Mouse (Mus musculus) frontal cortex, adult 2 months (tissue): ENCODE results near the gene Thbs4. TPM values are rescaled to one million over a fixed set of nuclear protein-coding genes. Genes with fewer than 3 reads are reported as not detected.

ENCODE experiments used
- DNase-seq, 2 experiments: peaks; one replicate each; pipeline ENCODE4 v3.0.0; 2022; ENCODE audit warnings: low spot score in 1 of 2; ENCODE audit errors: extremely low spot score in 1 of 2
- polyA plus RNA-seq: library from polyadenylated mRNA; depleted of rRNA; stranded (reverse); fragments of >200 nt; gene quantifications from 2 replicates; pipeline ENCODE4 v1.2.3, GENCODE M21; 2012

Thbs4 gene
- polyA plus RNA-seq, 1 experiment: 2.5 TPM

DNA sequence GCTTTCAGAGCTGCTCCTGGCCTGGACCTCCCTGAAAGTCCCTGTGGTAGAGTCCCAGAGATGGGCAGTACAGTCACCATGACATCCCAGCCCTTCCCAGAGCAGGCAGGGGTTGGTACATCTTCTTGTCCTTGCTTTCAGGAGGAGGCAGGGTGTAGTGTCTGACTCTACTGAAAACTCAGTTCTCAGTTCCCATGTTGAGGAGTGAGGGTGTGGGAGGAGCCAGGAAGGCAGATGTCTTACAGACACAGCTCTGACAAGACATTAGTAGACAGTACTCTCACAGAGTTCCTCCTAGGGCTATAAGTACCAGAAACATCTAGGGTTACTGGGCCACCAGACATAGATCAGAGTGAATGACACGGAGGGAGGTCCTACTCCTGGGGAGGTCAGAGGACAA is 32.3 kb downstream of the Thbs4 start:
- no peak for DNase-seq

DNA sequence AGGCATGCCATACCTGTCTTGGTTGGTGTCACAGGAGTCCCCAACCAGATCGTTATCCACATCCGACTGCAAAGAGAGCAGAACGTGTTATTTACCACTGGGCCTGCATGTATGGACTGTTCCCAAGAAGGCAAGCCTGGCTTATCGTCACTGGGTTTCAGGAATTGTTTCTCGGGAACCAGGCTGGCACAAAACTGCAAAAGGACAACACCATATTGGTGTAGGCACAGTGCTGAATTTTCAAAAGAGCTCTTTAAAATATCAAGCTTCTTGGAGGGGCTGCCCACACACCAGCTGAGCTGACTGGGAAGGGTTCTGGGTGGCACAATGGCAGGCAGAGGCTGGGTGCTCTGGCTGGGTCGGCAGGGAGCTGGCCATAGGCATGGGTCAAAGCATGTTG is 34.1 kb downstream of the Thbs4 start:
- DNase-seq: peak; percentile 45 to 64

DNA sequence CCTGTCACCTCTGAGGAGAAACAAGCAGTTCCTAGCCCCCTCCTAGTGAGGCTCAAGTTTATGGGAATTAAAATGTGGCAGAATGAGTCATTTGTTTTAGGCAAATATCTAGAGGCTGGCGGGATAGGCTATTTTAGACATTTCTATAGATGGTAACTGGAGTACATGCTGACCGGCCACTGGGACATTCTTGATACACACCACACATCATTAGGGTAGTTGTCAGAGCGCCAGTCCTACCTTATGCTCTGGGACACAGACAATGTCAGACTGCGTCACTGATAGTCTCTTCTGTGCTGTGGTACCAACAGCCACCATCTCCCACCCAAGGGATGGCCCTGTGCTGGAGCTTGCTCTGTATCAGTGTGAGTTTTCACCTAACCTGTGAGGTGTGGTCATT is 35.5 kb downstream of the Thbs4 start:
- DNase-seq: no peak

DNA sequence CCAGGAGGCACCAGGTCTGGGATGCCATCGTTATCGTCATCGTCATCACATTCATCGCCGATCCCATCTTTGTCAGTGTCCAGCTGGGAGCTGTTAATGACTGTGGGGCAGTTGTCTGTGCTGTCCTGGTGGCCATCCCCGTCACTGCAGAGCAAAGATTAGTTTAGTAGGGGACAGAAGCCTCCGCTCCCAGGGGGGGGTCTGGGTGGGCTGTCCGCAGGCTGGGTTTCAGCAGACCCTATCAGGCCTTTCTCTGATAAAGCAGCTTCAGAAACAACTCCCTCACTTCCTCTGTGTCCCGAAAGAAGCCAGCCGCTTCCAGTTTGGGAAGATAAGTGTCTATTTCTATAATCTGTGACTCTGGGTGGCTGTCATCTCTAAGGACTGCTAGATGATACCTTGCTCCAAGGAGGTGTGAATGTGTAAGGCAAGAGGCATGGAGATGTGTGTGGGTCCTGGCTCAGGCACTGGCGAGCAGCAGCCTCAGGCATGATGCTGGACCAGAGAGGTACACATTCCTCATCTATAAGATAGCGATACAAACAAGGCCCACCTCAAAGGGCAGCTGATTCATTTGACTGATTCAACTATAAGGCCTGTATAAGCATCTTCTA is 36.5 kb downstream of the Thbs4 start:
- no peak for DNase-seq

DNA sequence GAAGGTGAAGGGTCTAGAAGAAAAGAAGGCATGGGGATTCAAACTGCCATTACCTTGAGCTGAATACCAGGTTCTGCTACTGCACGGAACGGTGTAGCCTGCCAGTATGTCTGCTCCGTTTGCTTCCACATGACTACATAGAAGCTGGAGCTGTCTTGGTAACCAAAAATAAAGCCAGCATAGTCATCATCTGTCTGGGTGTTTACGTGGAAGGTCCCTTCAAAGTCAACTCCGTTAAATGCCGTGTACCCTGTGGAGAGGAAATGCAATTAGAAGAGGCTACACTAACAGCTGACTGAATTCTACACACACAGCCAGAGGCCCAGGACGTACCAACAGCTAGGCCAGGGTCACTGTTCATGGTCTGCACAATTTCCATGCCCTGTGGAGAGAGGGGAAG is 39.6 kb downstream of the Thbs4 start:
- no peak for DNase-seq

DNA sequence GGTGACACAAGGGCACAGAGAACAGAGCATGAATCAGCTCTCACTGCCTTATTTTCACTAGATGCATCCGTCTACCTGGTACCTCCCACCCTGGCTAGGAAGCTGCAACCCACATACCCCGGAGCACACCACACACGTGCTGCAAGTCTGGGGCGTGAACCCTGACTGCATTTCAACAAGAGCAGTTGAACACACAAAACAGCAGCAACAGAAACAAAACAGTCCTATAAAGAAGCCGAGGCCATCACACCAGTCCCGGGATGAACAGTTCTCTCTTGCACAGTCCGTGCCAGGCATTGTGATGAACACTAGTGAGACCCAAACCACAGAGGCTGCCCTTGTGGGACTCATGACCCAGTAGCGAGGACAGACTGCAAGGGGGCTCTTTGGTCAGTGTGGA is 40.9 kb downstream of the Thbs4 start:
- no peak for DNase-seq

DNA sequence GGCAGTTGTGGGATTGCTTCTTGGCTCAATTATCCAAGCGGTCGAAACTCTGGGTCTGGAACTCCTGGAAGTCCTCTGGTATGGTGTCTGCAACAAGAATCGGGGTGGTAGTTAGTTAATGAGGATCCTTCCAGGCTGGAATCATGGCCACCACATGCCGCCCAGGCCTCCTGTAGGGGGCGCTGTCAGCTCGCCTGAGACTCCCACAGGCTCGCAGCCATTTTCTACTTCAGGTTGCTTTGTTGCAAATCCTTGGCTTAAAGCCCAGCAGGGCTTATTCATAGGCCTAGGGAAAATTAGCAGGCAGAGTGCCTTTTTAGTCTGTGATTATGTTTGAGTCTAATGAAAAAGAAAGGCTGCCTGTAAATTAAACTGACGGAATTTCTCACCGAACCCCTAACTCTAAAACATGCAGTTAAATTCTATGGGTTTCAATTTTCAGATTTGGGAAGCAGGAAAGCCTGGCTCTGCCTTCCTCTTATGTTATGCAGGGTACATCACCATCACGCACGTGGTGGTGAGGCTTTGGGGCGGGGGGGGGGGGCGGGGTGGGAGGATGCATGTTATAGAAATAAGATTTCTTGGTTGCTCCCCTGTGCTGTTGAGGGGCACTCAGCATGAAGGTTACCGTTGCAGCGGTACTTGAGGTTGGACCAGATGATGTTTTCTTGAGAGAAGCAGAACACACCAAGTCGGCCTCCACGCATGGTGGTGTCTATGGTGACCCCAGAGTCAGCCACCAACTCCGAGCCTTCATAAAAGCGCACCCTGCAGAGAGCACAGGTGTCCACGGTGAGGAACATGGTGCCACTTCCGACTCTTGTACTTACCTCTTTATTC is 42.7 kb downstream of the Thbs4 start:
- DNase-seq: peak; percentile 93 to 98

DNA sequence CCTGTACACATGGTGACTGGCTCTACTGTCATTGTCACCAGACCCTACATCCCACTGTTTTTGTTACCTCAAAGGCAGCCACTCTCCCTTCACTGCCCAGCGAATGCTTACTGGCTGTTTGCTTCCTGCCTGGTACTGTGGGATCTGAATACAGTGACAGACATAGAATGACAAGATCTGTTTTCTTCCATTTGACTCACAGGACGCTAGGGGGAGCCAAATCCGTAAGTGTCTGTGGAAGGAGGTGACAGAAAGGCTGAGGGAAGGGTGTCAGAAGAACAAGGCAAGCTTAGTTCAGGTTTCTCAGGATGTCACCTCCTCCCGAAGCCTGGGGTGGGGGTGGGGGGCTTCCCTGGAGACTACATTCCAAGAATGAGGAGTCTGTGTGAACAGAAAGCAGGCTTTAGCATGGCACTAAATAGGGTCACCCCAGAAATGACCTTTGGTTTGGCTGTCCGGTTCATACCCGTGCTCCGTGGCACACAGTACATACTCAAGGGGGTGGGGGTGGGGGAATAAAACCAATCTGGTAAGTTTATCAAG is 43.6 kb downstream of the Thbs4 start:
- DNase-seq: peak in 1 of 2 experiments; percentile 87

DNA sequence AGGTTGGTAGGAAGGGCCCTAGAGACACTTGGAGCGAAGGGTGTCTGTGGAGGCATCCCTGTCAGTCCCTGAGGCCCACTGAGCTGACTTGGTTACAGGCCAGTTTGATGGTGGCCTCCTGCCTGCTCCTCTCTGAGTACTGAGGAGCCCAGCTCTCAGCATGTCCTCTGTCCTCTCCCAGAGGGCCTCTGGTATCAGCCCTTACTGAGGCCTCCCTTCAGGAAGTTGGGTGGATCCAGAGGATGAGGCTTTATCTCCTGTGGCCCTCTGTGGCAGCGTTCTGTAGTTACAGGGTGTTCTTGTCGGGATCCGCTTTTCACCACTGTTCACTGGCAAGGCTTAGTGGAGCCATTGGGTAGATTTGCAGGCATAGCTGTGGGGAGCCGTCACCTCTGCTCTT is 51.3 kb downstream of the Thbs4 start:
- no peak for DNase-seq

DNA sequence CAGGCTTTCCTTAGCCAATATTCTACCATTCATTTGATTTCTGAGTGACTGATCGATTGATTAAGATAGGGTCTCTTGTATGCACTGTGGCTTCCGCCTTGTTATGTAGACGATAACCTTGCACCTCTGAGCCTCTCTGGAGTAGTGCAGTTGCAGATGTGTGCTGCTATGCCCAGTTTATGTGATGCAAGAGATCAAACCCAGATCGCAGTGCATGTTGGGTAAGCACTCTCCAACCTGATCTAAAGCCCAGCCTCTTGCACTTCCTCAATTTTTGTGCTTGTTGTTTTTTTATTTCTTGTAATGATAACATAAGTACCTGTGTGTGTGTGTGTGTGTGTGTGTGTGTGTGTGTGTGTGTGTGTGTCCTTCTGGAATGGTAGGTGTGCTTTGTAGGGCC is 51.7 kb downstream of the Thbs4 start:
- no peak for DNase-seq

DNA sequence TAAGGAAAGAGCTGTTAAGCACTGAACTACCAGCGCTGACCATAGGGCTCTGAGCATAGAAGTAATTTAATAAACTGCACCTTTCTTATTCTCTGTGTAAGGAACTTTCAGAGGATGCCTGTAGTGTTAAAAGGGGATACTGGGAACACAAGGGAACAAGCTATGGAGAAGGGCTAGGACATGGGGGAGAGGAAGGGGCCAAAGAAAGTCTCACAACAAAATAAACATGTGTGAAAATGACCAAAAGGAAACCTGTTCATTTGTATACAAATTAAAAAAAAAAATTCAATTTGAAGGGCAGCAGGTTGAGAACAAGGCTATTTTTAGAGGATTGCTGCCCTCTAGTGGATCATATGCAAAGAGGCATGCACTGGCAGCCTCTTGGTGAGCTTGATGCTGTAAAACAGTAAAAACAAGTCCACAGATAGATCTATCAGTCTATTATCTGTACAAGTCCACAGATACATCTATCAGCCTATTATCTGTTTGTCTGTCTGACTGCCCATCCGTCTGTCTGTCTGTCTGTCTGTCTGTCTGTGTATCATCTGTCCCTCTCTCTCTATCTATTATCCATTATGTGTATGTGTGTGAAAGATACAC is 53.8 kb downstream of the Thbs4 start:
- peak in 1 of 2 experiments; percentile 78 for DNase-seq

DNA sequence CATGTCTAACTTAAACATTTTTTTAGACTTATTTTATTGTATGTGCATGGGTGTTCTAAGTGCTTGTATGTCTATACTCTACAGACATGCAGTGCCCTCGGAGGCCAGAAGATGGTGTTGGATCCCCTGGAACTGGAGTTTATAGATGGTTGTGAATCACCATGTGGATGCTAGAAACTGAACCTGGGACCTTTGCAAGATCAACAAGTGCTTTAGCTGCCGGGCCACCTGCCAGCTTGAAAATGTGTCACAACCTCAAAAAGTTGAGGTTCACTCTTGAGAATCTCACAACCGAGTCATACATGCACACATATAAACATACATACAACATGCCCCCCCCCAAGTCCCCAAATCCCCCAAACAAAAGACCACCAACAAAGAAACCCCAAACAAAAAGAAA is 54.8 kb downstream of the Thbs4 start:
- DNase-seq: no peak

DNA sequence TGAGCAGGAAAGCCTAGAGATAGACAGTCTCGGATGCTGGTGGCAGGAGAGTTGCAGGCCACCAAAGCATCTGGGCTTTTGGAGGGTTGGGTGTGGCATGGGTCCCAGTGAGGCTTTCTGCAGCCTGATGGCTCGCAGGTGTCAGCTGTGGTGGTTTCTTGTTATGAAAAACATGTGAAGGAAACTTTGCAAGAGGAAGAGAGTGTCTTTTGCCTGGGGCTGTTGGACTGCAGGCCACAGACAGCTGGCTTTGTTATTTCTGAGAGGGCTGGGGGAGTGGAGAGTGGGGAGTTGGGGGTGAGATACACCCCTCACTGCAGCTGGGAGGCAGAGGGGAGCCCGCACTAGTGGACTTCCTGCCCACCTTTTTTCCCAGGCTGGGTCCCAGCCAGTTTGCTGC is 55.8 kb downstream of the Thbs4 start:
- DNase-seq: no peak

DNA sequence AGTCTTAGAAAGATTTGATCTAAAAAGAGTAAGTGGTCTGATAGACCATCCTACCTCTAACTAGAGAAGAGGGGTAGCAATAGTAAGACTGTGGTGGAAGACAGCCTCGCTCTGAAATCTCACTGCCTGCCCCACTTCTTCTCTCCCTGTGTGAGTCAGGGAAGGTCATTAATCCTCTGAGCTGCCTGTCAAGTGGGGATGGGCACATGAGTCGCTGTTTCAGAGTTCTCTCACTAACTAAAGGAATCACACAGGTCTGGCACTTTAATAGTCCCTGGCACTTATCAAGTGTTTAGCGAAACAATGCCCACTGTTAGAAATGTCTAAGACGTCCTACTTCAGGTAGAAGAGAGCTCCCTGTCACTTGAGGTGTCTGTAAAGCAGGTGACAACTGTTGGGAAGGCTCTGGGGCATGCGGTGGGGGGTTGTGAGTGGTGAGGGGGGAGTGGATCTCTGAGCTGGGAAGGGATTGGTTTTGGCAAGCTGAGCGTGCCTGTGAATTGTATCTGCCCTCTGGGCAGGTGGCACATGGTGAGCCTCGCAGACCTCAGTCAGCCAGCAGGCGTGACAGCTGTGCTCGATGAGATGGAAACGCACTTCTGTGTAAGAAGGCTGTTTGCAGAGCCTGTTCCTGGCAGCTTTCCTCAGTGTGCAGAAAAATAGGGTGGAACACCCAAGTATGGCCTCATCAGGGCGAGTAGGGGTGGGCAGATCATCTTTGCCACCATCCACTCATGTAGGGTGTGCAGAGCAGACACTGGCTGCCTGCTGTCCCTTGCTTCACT is 57.9 kb downstream of the Thbs4 start:
- no peak for DNase-seq

DNA sequence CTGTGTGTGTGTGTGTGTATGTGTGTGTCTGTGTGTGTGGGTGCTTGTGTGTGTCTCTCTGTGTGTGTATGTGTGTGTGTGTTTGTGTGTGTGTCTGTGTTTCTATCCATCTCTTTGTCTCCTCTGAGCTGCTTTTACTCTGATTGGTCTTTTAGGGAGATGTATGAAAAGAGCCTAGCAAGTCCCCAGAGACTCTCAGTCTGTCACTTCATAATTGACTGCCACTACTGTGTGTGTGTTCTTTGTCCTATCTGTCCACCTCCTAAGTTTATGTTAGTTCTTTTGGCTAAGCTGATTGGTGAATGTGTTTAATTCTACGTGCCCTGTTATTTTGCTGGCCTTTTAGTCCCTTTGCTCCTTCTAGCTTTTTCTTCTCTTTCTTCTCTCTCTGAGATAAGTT is 58.9 kb downstream of the Thbs4 start:
- no peak for DNase-seq

DNA sequence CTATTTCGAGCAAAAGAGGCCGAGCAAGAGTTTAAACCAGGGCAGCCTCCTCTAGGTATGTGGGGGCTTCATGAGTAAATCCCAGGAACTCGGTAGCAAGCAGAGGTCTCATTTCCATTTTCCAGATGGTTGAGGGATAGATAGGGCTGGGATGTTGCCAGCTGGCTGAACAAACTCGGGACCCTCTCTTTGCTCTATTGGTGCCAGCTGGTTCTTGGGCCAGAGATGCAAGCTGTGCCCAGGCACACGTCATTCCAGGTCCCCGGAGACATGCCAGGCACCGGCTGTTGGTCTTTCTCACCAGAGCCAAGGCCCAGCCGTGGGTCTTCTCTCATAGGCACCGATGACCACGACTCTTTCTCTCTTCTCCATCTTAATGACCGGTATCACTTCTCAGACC is 60.9 kb downstream of the Thbs4 start:
- no peak for DNase-seq

DNA sequence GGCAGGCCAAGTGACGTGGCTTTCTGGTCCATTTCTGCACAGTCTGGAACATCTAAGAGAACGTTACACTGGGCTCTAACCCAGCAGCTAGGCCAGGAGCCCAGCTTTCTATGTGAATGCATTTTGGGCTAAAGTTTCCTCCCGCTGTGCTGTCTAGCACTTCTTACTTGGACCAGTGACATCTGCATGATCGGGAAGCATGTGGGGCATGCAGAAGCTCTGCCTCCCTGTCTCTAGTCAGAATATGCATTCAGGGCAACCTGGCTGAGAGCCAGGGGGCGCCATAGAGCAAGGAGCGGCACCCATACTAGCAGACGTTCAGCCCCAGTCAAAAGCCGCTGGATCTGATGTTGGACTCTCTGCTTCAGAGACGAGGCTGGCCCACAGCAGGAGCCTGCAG is 61.4 kb downstream of the Thbs4 start:
- DNase-seq: peak in 1 of 2 experiments; percentile 48

DNA sequence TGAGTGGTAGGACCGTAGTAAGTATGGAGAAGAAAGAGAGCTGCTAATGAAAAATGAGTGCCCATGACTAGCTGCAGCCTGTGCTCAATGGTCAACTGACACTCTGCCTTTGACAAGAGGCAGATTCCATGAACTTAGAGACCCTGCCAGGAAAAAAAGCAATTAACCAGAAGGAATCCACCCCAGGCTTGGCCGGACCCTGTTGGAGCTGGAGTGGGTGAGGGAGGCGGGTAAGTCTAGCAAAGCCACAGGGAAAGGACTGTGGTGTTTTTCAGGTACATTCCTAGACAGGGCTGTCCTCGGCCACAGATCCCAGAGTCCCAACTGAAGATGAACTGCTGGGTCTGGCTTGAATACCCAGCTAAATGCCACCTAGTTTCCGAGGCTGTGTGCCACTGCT is 61.8 kb downstream of the Thbs4 start:
- no peak for DNase-seq

DNA sequence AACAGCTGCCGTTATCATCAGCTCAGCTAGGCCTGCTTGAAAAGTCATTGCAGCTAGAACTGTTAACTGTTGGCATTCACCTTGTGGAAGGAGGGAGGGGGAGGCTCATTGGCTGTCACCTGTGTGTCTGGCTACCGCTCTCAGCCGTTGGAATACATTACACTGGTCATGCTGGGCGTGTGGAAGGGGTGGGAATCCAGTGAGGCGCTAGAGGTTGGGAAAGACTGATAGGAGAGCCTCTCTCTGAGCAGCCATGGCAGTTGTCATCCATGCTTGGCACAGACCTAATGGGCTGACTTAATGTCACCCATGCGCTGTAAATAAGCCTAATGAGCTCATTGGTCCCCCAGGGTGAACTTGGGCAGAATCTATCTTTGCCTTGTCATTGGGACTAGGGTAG is 62.8 kb downstream of the Thbs4 start:
- DNase-seq: no peak

DNA sequence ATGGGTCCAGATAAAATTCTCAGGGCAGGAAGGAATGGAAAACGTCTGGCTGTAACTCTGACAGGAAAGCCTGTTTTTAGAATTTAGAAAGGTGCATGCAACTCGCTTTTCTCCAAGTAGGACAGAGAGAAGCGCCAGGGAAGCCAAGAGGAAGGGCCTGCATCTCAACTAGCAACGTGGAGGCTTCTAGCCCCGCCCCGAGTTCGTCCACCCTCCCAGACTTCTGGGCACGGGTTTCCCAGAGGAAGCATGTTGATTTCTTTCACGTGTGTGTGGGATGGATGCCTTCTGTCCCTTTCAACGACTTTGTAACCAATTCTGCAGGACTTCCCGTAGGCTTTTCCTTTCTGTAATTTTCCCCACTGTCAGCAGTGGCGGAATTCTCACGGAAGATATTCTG is 64.8 kb downstream of the Thbs4 start:
- DNase-seq: peak in 1 of 2 experiments; percentile 45

DNA sequence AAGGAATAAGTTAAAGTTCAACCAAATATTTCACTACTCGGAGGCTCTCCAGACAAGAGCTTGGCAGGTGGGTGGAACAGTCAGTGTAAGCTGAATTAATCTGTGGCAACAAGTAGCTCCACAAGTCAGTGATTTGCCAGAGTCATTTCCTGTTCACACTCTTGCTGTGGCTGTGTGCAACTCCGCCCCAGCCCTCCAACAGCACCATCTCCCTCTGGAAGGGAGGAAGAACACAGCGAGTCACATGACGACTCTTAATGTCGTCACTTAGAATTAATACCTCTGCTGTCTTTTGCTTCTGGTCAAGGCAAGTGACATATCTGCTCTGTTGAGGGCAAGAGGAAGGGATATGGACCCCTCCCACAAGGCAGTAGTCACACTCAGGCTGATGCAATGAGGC is 72.2 kb downstream of the Thbs4 start:
- DNase-seq: no peak
